Mouse (Mus musculus) liver, postnatal 0 days (tissue): ENCODE data around the gene Phf23. TPM values are rescaled to one million over a fixed set of nuclear protein-coding genes. Genes with fewer than 3 reads are reported as not detected.
"Not testable (repeated sequence)": the region's sequence is repeated elsewhere in the genome, so short reads cannot be mapped to it uniquely, and the experiment has no call there.

Experiments
- ATAC-seq: fragments of 200-750 bp; cut with Nextera tagmentation; 2 replicates; pipeline ENCODE4 v1.8.0; 2017; ENCODE audit warnings: mild to moderate bottlenecking, moderate library complexity
- DNase-seq: peaks from one replicate; pipeline ENCODE4 v3.0.0-alpha.2; 2016
- H3K27ac ChIP-seq: fragments of 300-500 bp; sonication (generic); 2 replicates; pipeline ENCODE4 v1.5.1; 2014; ENCODE audit warnings: antibody characterized with exemption, moderate library complexity, mild to moderate bottlenecking, low read depth
- H3K27me3 ChIP-seq: fragments of 300-500 bp; sonication (generic); 2 replicates; pipeline ENCODE4 v1.6.1; 2014; ENCODE audit warnings: low read length, control low read depth, mixed read lengths; ENCODE audit not compliant: insufficient read depth
- H3K36me3 ChIP-seq: fragments of 300-500 bp; sonication (generic); replicated peaks from 2 replicates; pipeline ENCODE4 v1.6.1; 2014; ENCODE audit warnings: mild to moderate bottlenecking, control low read depth, low read length, moderate library complexity, mixed read lengths; ENCODE audit not compliant: insufficient read depth
- H3K4me1 ChIP-seq: fragments of 300-500 bp; sonication (generic); 2 replicates; pipeline ENCODE4 v1.6.1; 2014; ENCODE audit warnings: antibody characterized with exemption, mild to moderate bottlenecking, control low read depth; ENCODE audit not compliant: insufficient read depth
- H3K4me2 ChIP-seq: fragments of 300-500 bp; sonication (generic); 2 replicates; pipeline ENCODE4 v1.6.1; 2014; ENCODE audit warnings: low read depth, mild to moderate bottlenecking, low read length, moderate library complexity, mixed read lengths
- H3K4me3 ChIP-seq: fragments of 300-500 bp; sonication (generic); 2 replicates; pipeline ENCODE4 v1.5.1; 2014; ENCODE audit warnings: low read depth, low read length
- H3K9ac ChIP-seq: fragments of 300-500 bp; sonication (generic); replicated peaks from 2 replicates; pipeline ENCODE4 v1.6.1; 2014; ENCODE audit warnings: mild to moderate bottlenecking, moderate library complexity
- H3K9me3 ChIP-seq: fragments of 300-500 bp; sonication (generic); 2 replicates; pipeline ENCODE4 v1.6.1; 2016; ENCODE audit warnings: mild to moderate bottlenecking, control low read depth, low read length, mixed read lengths
- CTCF ChIP-seq: sonication (generic); IDR thresholded peaks from 2 replicates; pipeline ENCODE4 v1.5.1; 2016; ENCODE audit warnings: antibody characterized with exemption, low read depth
- EP300 ChIP-seq: IDR thresholded peaks from 2 replicates; pipeline ENCODE4 v1.6.1; 2016; ENCODE audit warnings: antibody characterized with exemption, low read depth, mild to moderate bottlenecking
- whole genome bisulfite sequencing: fragments of 180-500 bp; shearing (Covaris S2); extraction: QIAGEN DNeasy Blood & Tissue Kit; methylation state at CpG from one replicate; pipeline ENCODE4 v1.1.7; 2014; ENCODE audit not compliant: insufficient replicate concordance; 5-methylcytosine and 5-hydroxymethylcytosine counted together
- polyA plus RNA-seq: library from polyadenylated mRNA; unstranded; fragments of >200 nt; fragmentation: Nextera tagmentation; extraction: Ambion mirVana; gene quantifications from 2 replicates; pipeline ENCODE4 v1.2.1, GENCODE M21; 2015

Phf23 gene
- polyA plus RNA-seq, 1 experiment from 2014 or later = 19.5 TPM

DNA sequence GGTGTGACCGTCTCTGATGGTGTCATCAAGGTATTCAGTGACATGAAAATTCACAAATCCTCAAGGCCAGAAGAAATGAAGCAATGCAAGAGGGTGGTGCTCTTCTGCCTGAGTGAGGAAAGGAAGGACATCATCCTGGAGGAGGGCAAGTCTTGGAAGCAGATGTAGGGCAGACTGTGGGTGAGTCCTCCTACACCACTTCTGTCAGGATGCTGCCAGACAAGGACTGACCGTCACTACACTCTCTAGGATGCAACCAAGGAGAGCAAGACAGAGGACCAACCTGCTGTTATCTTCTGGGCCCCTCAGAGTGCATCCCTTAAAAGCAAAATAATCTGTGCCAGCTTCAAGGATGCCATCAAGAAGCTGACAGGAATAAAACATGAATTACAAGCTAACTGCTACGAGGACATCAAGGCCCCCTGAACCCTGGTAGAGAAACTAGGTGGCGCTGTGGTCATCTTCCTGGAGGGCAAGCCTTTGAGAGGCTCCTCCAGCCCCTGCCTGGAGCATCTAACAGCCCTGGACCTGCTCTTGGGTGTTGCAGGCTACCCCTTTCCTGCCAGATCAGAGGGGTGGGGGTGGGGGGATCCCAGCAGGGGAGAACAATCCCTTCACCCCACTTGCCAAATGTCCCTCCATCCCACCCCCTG lies 44.6 kb upstream of the Phf23 start:
- 46% methylated on average over 4 of the region's 4 CpGs for WGBS
- Histone ChIP-seq H3K4me2 (no peak overlapping the region), H3K9ac (no peak overlapping the region), H3K27me3 (peaks cover 26% of the 10 kb centered on the region; the same call in 1 of the 2 replicates), H3K9me3 (no peaks in the 10 kb centered on the region), H3K36me3 (no peaks in the 10 kb centered on the region), H3K27ac (no peak overlapping the region), H3K4me1 (peaks cover 18% of the 10 kb centered on the region), H3K4me3 (no peak overlapping the region)
- ATAC-seq = no peak
- TF ChIP-seq EP300 (no peak), CTCF (peak; percentile 56)
- no peak for DNase-seq

DNA sequence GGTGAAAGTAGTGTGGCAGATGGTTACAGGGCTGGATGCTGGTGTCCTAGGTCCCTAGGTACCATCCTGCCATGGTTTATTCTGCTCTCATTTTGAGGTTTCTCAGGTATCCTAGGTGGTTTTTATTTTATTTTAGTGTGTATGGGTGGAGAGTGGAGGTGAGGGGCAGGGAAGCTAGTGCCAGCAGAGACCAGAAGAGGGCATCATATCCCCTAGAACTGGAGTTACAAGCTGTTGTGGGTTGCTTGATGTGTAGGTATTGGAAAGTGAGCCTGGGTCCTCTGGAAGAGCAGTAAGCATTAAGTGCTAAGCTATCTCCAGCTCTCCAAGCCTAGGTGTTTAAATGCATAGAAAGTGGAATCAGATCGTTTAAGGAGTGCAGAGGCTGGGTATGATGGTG lies 43.3 kb upstream of the Phf23 start:
- no peak overlapping the region for H3K4me3 ChIP-seq
- H3K4me2 ChIP-seq = no peak overlapping the region
- no peak overlapping the region for H3K27ac ChIP-seq
- peaks cover 22% of the 10 kb centered on the region; the same call in 1 of the 2 replicates for H3K27me3 ChIP-seq
- DNase-seq (no peak), ATAC-seq (no peak)
- peaks cover 15% of the 10 kb centered on the region for H3K4me1 ChIP-seq
- H3K36me3 ChIP-seq = no peaks in the 10 kb centered on the region
- TF ChIP-seq CTCF (peak; percentile 51), EP300 (no peak)
- no peak overlapping the region for H3K9ac ChIP-seq
- WGBS = 35% methylated on average over 1 of the region's 1 CpGs
- H3K9me3 ChIP-seq = no peaks in the 10 kb centered on the region

DNA sequence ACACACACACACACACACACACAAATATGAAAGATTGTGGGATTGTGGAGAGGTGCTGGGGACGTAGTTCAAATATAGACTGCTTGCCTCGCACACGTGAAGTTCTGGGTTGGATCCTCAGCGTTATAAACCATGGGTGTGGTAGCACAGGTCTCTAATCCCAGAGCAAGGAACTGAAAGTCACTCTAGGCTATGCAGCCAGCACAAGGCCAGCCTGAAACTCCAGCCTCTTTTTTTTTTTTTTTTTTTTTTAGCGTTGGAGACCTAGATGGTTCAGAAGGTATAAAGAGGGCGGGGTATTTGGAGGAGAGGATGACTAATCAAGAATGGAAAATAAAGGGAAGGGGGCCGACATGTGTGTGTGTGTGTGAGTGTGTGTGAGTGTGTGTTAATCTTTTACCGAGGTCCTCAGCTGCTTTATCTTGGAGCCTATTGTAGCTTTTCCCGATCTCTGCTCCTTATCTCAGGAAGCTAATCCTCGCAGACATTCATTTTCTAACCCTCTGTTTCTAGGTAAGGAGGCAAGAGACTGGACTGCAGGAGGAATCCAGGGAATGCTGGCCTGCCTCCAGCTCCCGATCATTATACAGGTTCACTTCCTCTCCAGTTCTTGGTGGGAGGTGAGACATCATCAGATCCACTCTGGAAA lies 42.2 kb upstream of the Phf23 start:
- Histone ChIP-seq H3K4me3 (no peak overlapping the region), H3K9ac (no peak overlapping the region), H3K27me3 (peaks cover 15% of the 10 kb centered on the region), H3K36me3 (no peaks in the 10 kb centered on the region), H3K27ac (no peak overlapping the region), H3K9me3 (no peaks in the 10 kb centered on the region), H3K4me1 (peaks cover 7% of the 10 kb centered on the region), H3K4me2 (no peak overlapping the region)
- 38% methylated on average over 11 of the region's 11 CpGs for WGBS
- TF ChIP-seq EP300 = no peak
- no peak for TF ChIP-seq CTCF
- DNase-seq = no peak
- no peak for ATAC-seq

DNA sequence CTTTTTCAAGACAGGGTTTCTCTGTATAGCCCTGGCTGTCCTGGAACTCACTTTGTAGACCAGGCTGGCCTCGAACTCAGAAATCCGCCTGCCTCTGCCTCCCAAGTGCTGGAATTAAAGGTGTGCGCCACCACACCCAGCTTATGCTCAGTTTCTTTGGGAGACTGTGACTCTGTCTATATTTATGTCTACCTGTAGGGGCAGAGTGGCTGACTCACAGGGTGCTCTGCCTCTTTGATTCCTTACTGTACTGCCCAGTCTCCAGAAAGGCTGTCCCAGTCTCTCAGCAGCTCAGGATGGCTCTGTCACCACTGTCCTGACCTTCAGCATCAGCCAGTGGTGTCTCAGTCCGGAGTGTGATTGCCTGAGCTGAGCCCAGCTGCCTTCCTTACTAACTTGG lies 40.0 kb upstream of the Phf23 start:
- not testable (repeated sequence) for H3K9me3 ChIP-seq, H3K4me3 ChIP-seq, H3K4me1 ChIP-seq, H3K36me3 ChIP-seq, DNase-seq, H3K9ac ChIP-seq, ATAC-seq, H3K27ac ChIP-seq, H3K4me2 ChIP-seq
- H3K27me3 ChIP-seq = peaks cover 12% of the 10 kb centered on the region; the same call in 1 of the 2 replicates
- WGBS = 66% methylated on average over 4 of the region's 4 CpGs

DNA sequence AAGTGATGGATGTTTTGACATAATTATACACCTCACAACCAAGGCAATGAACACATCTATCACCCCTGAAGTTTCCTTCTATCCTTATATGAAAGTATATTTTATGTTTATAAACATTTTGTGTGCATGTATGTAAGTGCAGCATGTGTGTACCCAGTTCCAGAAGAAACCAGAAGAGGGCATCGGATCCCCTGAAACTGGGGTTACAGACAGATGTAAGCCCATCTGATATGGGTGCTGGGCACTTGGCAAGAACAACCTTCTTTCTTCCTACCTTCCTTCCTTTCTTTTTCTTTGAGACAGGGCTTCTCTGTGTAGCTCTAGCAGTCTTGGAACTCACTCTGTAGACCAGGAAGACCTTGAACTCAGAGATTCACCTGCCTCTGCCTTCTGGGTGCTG lies 39.4 kb upstream of the Phf23 start:
- Histone ChIP-seq H3K36me3 (no peaks in the 10 kb centered on the region), H3K4me1 (0 out of 2 replicates have a peak, but pooled peaks cover 3% of the 10 kb centered on the region)
- no peak for ATAC-seq

DNA sequence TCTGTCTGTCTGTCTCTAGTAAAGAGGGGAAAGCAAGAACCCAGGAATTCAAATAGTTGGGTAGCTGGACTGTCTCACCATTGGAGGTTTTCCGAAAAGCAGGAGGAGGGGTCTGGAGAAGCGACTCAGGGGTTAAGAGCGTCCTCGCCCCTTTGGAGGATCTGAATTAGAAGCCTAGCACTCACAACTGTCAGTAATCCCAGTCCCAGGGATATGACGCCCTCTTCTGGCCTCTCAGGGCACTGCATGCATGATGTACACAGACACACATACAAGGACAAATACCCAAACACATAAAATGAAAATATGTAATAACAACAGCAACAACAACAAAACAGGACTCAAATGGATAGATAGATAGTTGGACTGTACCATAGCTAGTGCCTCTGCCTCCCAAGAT lies 35.0 kb upstream of the Phf23 start:
- ATAC-seq (no peak), DNase-seq (peak; percentile 55)
- 44% methylated on average over 5 of the region's 5 CpGs for WGBS
- Histone ChIP-seq H3K4me2 (no peak overlapping the region), H3K9me3 (no peaks in the 10 kb centered on the region), H3K36me3 (no peaks in the 10 kb centered on the region), H3K4me3 (no peak overlapping the region), H3K27me3 (peaks cover 34% of the 10 kb centered on the region), H3K27ac (no peak overlapping the region), H3K9ac (no peak overlapping the region), H3K4me1 (0 out of 2 replicates have a peak, but pooled peaks cover 3% of the 10 kb centered on the region)
- TF ChIP-seq EP300 = no peak
- TF ChIP-seq CTCF = peak; percentile 71

More for the DNA sequence above, 39.4 kb upstream of the Phf23 start:
- no peak overlapping the region for H3K9ac ChIP-seq
- peak; percentile 37; the same call in 1 of the 2 replicates for TF ChIP-seq CTCF
- TF ChIP-seq EP300 = no peak
- no peak overlapping the region for H3K27ac ChIP-seq
- H3K4me2 ChIP-seq = no peak overlapping the region
- DNase-seq = no peak
- H3K4me3 ChIP-seq = no peak overlapping the region
- peaks cover 10% of the 10 kb centered on the region; the same call in 1 of the 2 replicates for H3K27me3 ChIP-seq
- 75% methylated on average over 1 of the region's 1 CpGs for WGBS
- H3K9me3 ChIP-seq = no peaks in the 10 kb centered on the region
